Mouse (Mus musculus): ENCODE results near the gene Cypt14.
"Not testable (repeated sequence)": the region's sequence is repeated elsewhere in the genome, so short reads cannot be mapped to it uniquely, and the experiment has no call there.

Cypt14 gene

GRCm38 (mm10) chrX:39863504-39863903 lies at the start of gene Cypt14:
Gene Cypt14 (minus strand): TSS chrX:39863604.
- not testable (repeated sequence) for DNase-seq (ENCODE audit: low spot score in 2 of 2)
